Mouse (Mus musculus): ENCODE measurements around the gene Tnnt3.

DNA sequence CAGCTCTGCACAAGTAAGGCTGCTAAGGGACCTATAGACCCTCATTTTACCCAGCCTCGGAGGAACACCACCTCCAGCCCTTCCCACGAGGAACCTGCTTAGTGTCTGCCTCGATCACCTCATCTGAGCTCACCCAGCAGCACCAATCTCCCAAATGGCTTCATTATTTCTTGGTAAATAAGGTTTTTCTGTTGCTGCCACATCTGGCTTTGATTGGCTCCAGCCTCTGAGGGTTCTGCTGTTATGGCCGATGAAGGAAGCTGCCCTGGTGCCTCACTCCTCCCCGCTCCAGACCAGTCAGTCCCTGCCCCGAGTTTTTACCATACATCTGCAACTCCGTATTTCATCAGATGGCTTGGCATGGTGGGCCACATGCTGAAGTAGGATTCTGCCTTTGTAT lies 47.3 kb downstream of the Tnnt3 start:
- TF ChIP-seq POLR2A (IDR thresholded peaks at IDR 0.05; ENCODE audit: low read depth, low read length) (no peak), CTCF (IDR thresholded peaks at IDR 0.05; ENCODE audit: extremely low read depth, insufficient read depth, insufficient read length, insufficient replicate concordance) (no peak)
